Mouse (Mus musculus) ovary, postnatal 10 days (tissue): Measurements from ENCODE around the gene C7.

Experiments used
- DNase-seq: peaks from one replicate; pipeline ENCODE4 v3.0.0; 2022; ENCODE audit warnings: low spot score

Gene C7

DNA sequence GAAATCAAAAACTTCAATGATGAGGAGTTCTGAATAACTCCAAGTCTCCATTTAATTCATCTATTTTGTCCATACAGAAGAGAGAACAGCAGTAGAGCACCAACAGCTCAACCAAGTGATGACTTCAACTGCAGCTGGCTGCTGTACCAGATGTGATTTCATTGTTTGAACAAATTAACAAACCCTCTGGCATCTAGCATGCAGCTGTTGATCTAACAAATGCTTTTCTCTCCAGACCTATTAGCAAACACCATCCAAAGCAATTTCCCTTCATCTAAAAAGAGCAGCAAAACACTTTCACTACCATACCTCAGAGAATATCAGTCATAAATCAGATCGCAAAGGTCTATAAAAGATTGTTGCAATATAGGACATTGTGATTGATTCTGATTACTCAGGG is 90.2 kb downstream of the C7 start:
- DNase-seq, result no peak
